Mouse (Mus musculus) liver, embryonic 13.5 days (tissue): ENCODE measurements at regions not wholly inside any gene's neighbourhood (a gene's known extent, or its start where the extent isn't known, plus 50 kb on each side); places are given as distances from the start of the nearest gene placed in this dataset.

ENCODE experiments used
- ATAC-seq: fragments of 200-750 bp; cut with Nextera tagmentation; 2 replicates; pipeline ENCODE4 v1.8.0; 2017; ENCODE audit warnings: low read depth, mild to moderate bottlenecking, moderate number of reproducible peaks, moderate library complexity
- DNase-seq: peaks from one replicate; pipeline ENCODE4 v3.0.0; 2022
- H3K27ac ChIP-seq: fragments of 300-500 bp; sonication (generic); 2 replicates; pipeline ENCODE4 v1.5.1; 2015; ENCODE audit warnings: moderate library complexity, mild to moderate bottlenecking, inconsistent platforms
- H3K27me3 ChIP-seq: fragments of 300-500 bp; sonication (generic); 2 replicates; pipeline ENCODE4 v1.6.1; 2015; ENCODE audit warnings: mild to moderate bottlenecking, inconsistent platforms
- H3K36me3 ChIP-seq: fragments of 300-500 bp; sonication (generic); 2 replicates; pipeline ENCODE4 v1.6.1; 2015; ENCODE audit warnings: mild to moderate bottlenecking, inconsistent platforms
- H3K4me1 ChIP-seq: fragments of 300-500 bp; sonication (generic); replicated peaks from 2 replicates; pipeline ENCODE4 v1.6.1; 2015; ENCODE audit warnings: inconsistent platforms
- H3K4me2 ChIP-seq: fragments of 300-500 bp; sonication (generic); 2 replicates; pipeline ENCODE4 v1.6.1; 2015; ENCODE audit warnings: inconsistent platforms, mild to moderate bottlenecking, moderate library complexity
- H3K4me3 ChIP-seq: fragments of 300-500 bp; sonication (generic); replicated peaks from 2 replicates; pipeline ENCODE4 v1.5.1; 2015; ENCODE audit warnings: mild to moderate bottlenecking, inconsistent platforms
- H3K9ac ChIP-seq: fragments of 300-500 bp; sonication (generic); 2 replicates; pipeline ENCODE4 v1.6.1; 2015; ENCODE audit warnings: mild to moderate bottlenecking, inconsistent platforms
- H3K9me3 ChIP-seq: fragments of 300-500 bp; sonication (generic); replicated peaks from 2 replicates; pipeline ENCODE4 v1.6.1; 2016; ENCODE audit warnings: inconsistent platforms
- WGBS: fragments of 180-500 bp; shearing (Covaris S2); methylation state at CpG from one replicate; pipeline ENCODE4 v1.1.7; 2015; ENCODE audit not compliant: insufficient replicate concordance; 5-methylcytosine and 5-hydroxymethylcytosine counted together

DNA sequence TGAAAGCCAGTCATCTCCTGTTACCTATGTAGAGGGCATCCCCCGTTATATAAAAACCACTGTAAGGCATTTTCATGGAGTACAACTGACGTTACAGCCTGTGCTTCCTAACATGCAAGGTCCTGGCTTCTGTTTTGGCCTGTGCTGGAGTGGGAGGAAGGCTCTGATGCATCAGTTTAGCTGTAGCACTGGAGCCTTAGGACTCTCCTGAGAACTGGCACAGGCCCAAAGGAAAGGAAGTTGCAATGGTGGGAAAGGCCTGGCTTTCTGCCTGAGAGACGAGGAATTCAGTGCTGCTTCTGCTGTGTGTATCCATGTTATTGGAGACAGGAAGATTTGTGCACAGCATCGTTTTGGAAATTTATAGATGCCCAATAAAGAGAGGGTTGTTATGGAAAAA, 144.2 kb upstream of the Gm5148 start:
- no peaks in the 10 kb centered on the region for H3K9me3 ChIP-seq

GRCm38 (mm10) chr3:37862756-37863155, 138.5 kb upstream of the Gm5148 start:
- WGBS: 79% methylated on average over 9 of the region's 9 CpGs
- no peak overlapping the region for H3K27ac ChIP-seq

More for the DNA sequence above, 144.2 kb upstream of the Gm5148 start:
- Histone ChIP-seq H3K27ac (no peak overlapping the region), H3K27me3 (no peaks in the 10 kb centered on the region), H3K36me3 (no peaks in the 10 kb centered on the region), H3K4me3 (no peak overlapping the region), H3K4me1 (no peaks in the 10 kb centered on the region), H3K9ac (no peak overlapping the region), H3K4me2 (no peak overlapping the region)
- DNase-seq (no peak), ATAC-seq (no peak)
- 52% methylated on average over 4 of the region's 4 CpGs for WGBS

DNA sequence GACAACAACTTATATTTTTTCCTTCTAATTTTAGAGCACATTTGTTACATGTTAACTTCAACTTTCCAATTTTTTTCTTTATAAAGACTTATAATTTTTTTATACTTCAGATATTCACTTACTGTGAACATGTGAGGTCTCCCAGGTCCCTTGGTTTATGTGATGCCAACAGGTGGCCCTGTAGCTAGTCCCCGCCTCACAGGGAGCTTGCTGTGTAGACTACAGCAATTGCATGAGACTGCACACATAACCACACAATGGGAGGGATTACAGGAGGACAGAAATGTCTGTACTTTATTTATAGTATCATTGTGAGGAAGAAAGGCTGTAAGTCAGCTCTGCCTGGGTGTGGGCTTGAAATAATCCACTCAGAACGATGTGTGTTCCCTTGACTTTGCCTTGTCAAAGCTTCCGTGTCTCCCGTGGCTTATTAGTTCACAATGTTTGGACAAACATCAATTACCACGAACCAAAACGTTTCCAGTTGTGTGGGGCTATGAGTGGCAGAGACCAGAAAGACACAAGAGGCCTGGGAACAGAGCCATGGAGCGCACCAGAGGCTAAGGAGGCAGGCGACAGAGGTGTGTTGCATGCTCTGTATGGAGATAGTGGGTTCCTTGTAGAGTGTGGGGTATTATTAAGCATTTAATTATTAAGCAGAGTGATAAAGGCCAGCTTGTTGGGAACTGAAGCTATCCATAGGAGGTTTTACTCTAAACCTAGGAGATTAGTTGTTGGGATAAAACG, 136.6 kb upstream of the Gm5148 start:
- H3K9me3 ChIP-seq: no peaks in the 10 kb centered on the region
- ATAC-seq (no peak), DNase-seq (no peak)
- H3K27ac ChIP-seq: no peak overlapping the region
- H3K4me3 ChIP-seq: no peak overlapping the region
- H3K36me3 ChIP-seq: no peaks in the 10 kb centered on the region
- no peak overlapping the region for H3K4me2 ChIP-seq
- no peaks in the 10 kb centered on the region for H3K27me3 ChIP-seq
- WGBS: 54% methylated on average over 9 of the region's 9 CpGs
- H3K9ac ChIP-seq: no peak overlapping the region
- 0 out of 2 replicates have a peak, but pooled peaks cover 7% of the 10 kb centered on the region for H3K4me1 ChIP-seq

More at GRCm38 (mm10) chr3:37862756-37863155, 138.5 kb upstream of the Gm5148 start:
- H3K36me3 ChIP-seq: no peaks in the 10 kb centered on the region
- H3K27me3 ChIP-seq: no peaks in the 10 kb centered on the region
- H3K4me3 ChIP-seq: no peak overlapping the region
- 0 out of 2 replicates have a peak, but pooled peaks cover 7% of the 10 kb centered on the region for H3K4me1 ChIP-seq
- H3K4me2 ChIP-seq: no peak overlapping the region
- DNase-seq (no peak), ATAC-seq (no peak)
- no peaks in the 10 kb centered on the region for H3K9me3 ChIP-seq
- no peak overlapping the region for H3K9ac ChIP-seq

DNA sequence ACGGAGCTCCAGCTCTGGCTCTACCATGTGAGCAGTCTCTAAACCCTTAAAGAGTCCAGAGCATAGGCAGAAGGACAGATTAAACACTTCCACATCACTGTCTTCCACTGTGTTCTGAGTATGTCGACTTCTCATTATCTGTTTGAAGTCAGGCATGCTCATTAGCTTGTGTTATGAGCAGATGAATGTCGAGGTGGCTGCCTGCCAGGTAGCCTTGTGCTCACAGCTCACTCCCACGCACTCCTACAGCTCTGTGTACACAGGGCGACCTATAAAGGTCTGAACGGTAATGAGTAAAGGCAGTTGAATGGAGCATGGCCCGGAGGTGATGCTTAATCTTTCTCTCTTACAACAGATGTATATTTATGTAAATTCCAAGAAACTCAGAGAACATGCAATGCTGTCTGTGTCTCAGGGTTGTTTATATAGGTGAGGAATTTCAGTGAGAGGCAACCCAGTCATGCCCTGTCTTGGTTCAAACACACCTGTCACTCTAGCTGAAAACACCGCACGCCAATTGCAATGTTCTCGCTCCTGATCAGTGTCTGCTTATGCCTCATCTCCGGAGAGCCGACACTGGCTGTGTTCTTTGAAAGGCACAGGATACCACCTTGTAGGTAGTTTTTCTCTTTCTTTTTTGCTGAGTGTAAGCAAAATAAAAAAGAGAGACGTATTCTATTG, 135.9 kb upstream of the Gm5148 start:
- 0 out of 2 replicates have a peak, but pooled peaks cover 7% of the 10 kb centered on the region for H3K4me1 ChIP-seq
- no peak overlapping the region for H3K9ac ChIP-seq
- H3K27ac ChIP-seq: no peak overlapping the region
- H3K27me3 ChIP-seq: no peaks in the 10 kb centered on the region
- H3K4me2 ChIP-seq: no peak overlapping the region
- ATAC-seq: peak; percentile 71
- H3K36me3 ChIP-seq: no peaks in the 10 kb centered on the region
- WGBS: 55% methylated on average over 13 of the region's 13 CpGs
- H3K9me3 ChIP-seq: no peaks in the 10 kb centered on the region
- no peak for DNase-seq
- no peak overlapping the region for H3K4me3 ChIP-seq

GRCm38 (mm10) chr3:37858624-37859302, 134.5 kb upstream of the Gm5148 start:
- Histone ChIP-seq H3K4me1 (0 out of 2 replicates have a peak, but pooled peaks cover 7% of the 10 kb centered on the region), H3K27me3 (no peaks in the 10 kb centered on the region), H3K9ac (no peak overlapping the region), H3K9me3 (no peaks in the 10 kb centered on the region), H3K36me3 (no peaks in the 10 kb centered on the region), H3K27ac (no peak overlapping the region), H3K4me3 (no peak overlapping the region), H3K4me2 (no peak overlapping the region)
- ATAC-seq (no peak), DNase-seq (no peak)
- 64% methylated on average over 6 of the region's 6 CpGs for WGBS

GRCm38 (mm10) chr3:37846191-37847003, 122.1 kb upstream of the Gm5148 start:
- no peaks in the 10 kb centered on the region for H3K27me3 ChIP-seq
- WGBS: 50% methylated on average over 3 of the region's 3 CpGs
- H3K36me3 ChIP-seq: no peaks in the 10 kb centered on the region
- no peaks in the 10 kb centered on the region for H3K9me3 ChIP-seq
- no peaks in the 10 kb centered on the region for H3K4me1 ChIP-seq
- no peak for DNase-seq
- ATAC-seq: no peak
- H3K27ac ChIP-seq: no peak overlapping the region
- H3K9ac ChIP-seq: no peak overlapping the region
- H3K4me2 ChIP-seq: no peak overlapping the region
- H3K4me3 ChIP-seq: no peak overlapping the region

- H3K4me2 ChIP-seq: no peak overlapping the region
- no peaks in the 10 kb centered on the region for H3K27me3 ChIP-seq
- no peaks in the 10 kb centered on the region for H3K4me1 ChIP-seq
- no peaks in the 10 kb centered on the region for H3K36me3 ChIP-seq
- 68% methylated on average over 11 of the region's 11 CpGs for WGBS
- H3K9ac ChIP-seq: no peak overlapping the region
- H3K27ac ChIP-seq: no peak overlapping the region
- DNase-seq (no peak), ATAC-seq (no peak)
- no peak overlapping the region for H3K4me3 ChIP-seq
- no peaks in the 10 kb centered on the region for H3K9me3 ChIP-seq
These were observed 121.2 kb upstream of the Gm5148 start for GRCm38 (mm10) chr3:37845313-37846023.

- no peak overlapping the region for H3K4me3 ChIP-seq
- DNase-seq (no peak), ATAC-seq (no peak)
- no peaks in the 10 kb centered on the region for H3K9me3 ChIP-seq
- no peak overlapping the region for H3K9ac ChIP-seq
- 67% methylated on average over 8 of the region's 8 CpGs for WGBS
- H3K27ac ChIP-seq: no peak overlapping the region
- H3K27me3 ChIP-seq: no peaks in the 10 kb centered on the region
- H3K4me1 ChIP-seq: no peaks in the 10 kb centered on the region
- H3K4me2 ChIP-seq: no peak overlapping the region
- H3K36me3 ChIP-seq: no peaks in the 10 kb centered on the region
These were observed 120.5 kb upstream of the Gm5148 start for GRCm38 (mm10) chr3:37844731-37845312.

DNA sequence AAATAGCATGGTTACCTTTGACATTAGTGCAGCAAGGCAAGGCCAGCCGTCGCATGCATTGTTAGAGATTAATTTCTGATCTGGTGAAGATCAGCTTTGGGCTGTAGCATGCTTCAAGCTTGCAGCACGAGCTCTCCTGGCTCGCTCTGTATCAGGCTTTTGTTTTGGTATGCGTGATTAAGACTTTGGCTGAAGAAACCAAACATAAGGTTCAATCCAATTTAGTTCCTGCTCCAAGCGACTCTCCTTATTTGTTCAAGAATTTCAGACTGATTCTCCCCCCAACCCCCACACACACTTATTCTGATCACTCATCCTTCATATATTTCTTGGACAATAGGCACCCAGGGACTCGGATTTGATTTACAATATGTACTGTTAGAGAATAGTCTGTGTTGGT, 118.0 kb upstream of the Gm5148 start:
- WGBS: 61% methylated on average over 7 of the region's 7 CpGs
- DNase-seq (no peak), ATAC-seq (no peak)
- no peak overlapping the region for H3K27ac ChIP-seq
- H3K9ac ChIP-seq: no peak overlapping the region
- no peaks in the 10 kb centered on the region for H3K27me3 ChIP-seq
- no peaks in the 10 kb centered on the region for H3K9me3 ChIP-seq
- H3K36me3 ChIP-seq: no peaks in the 10 kb centered on the region
- H3K4me3 ChIP-seq: no peak overlapping the region
- H3K4me1 ChIP-seq: no peaks in the 10 kb centered on the region
- no peak overlapping the region for H3K4me2 ChIP-seq

DNA sequence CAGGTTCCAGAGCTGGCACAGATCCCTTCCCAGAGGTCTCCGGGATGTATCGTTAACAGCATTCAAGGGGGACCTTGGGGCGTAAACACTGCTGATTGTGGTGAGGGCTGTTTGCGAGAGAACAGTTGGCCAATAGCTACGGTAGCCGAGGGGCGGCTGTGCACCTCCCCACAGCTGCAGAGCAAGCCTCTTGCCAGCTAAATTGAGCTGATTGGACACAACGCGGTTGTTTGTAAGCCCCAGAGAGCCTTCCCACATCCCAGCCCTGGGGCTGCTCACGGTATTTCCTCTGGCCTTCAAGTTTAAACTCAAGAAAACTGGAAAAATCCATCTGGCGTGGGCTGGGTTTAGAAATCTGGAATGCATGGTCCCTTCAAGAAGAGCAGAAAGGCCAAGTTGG, 114.6 kb upstream of the Gm5148 start:
- ATAC-seq (no peak), DNase-seq (no peak)
- no peaks in the 10 kb centered on the region for H3K4me1 ChIP-seq
- H3K36me3 ChIP-seq: no peaks in the 10 kb centered on the region
- H3K27ac ChIP-seq: no peak overlapping the region
- no peak overlapping the region for H3K9ac ChIP-seq
- H3K27me3 ChIP-seq: no peaks in the 10 kb centered on the region
- 80% methylated on average over 11 of the region's 11 CpGs for WGBS
- no peaks in the 10 kb centered on the region for H3K9me3 ChIP-seq
- H3K4me2 ChIP-seq: no peak overlapping the region
- H3K4me3 ChIP-seq: no peak overlapping the region
